Mouse (Mus musculus): ENCODE data around the gene Rplp0.
A peak's percentile ranks its signal among the peaks of the same experiment; 100 is the strongest.
"Not testable (repeated sequence)": the region's sequence is repeated elsewhere in the genome, so short reads cannot be mapped to it uniquely, and the experiment has no call there.

Rplp0 gene

DNA sequence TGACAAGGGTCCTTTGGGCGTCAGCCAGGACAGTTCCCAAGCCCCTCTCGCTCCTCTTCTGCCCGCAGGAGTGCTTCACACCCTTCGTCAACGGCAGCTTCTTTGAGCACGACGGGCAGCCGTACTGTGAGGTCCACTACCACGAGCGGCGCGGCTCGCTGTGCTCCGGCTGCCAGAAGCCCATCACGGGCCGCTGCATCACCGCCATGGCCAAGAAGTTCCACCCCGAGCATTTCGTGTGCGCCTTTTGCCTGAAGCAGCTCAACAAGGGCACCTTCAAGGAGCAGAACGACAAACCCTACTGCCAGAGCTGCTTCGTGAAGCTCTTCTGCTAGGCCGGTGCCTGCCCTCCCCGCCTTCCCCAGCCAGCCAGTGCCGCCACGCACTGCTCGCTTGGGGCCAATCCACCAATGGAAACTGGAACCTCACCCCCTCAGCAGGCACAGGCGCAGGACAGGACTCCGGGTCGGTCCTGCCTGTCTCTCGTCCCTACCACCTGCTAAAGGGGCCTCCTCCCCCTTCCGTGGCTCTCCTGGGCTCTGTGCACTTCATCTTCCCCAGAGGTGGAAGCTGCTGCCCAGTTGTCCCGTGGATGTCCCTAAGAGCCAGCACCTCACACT, 5.4 kb upstream of the Rplp0 start:
- no peak for DNase-seq

DNA sequence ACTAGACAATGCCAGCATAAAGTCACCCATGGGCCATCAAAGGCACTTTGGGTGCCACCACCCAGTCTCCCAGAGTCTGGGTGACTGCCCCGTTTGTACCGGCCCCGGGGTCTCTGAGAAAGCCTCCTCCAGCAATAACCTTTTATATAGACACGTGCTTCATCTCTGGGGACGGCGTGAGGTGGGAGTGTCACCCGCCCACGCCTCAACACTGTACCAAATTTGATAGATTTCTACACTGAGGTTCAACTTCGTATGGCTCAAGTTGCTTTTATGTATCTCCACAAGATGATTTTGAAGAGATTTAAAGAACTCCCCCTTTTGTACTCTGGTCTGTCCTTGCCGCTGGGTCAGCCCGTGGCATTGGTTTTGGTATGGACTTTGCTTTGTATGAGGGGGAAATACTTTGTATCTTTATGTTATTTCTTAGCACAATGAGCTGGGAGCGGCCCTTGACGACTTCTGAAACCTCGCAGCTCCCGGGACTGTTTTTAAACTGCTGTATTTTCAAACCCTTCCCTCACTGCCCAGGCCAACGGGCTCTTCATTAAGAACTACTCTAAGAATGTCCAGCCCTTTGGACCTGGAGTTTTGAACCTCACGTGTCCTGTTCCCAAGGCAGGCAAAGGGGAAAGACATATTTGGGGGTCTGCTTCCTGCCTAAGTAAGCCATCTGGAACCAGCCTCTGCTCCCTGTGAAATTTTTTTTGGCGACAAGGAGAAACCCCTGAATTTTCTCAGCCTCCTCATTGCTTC, 4.6 kb upstream of the Rplp0 start:
- DNase-seq: no peak

DNA sequence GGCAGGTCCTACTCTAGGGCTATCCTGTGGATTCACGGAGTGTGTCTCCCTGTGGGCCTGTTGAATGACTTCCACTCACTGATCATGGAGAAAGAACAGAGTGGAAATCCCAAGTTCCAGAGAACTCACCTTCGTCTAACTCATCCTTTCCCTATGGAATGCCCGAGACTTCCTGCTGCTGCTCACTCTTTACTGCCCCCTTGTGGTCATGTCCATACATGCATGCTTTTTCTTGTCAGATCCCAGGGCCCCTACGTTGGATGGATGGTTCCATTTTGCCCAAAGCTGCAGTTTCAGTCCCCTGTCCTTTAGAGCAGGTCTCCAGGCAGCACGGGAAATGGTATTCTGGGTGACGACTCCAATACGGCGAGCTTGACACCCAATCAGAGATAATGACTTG, 3.0 kb upstream of the Rplp0 start:
- peak; percentile 45 to 56 for DNase-seq

DNA sequence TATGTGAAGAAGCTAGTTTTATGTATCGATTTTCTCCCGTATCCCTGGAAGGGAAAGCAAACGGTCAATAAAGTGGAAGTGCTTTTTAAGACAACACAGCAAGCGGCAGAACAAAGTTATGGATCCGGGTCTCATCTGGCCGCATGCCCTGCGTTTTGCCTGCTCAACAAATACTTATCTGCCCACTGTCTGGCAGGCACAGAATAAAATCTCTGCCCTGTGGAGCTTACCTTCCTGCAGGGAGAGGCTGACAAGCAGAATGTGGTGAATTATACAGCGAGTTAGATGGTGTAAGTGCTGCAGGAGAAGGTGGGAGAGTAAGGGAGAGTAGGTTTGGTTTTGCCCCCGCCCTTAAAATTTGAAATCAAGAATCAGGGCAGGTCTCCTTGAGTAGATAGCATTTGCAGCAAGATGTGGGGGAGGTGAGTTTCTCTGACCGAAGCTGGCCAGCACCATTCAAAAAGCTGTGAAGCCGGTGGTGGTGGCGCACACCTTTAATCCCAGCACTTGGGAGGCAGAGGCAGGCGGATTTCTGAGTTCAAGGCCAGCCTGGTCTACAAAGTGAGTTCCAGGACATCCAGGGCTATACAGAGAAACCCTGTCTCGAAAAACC, 979 bp upstream of the Rplp0 start:
- no peak for DNase-seq

DNA sequence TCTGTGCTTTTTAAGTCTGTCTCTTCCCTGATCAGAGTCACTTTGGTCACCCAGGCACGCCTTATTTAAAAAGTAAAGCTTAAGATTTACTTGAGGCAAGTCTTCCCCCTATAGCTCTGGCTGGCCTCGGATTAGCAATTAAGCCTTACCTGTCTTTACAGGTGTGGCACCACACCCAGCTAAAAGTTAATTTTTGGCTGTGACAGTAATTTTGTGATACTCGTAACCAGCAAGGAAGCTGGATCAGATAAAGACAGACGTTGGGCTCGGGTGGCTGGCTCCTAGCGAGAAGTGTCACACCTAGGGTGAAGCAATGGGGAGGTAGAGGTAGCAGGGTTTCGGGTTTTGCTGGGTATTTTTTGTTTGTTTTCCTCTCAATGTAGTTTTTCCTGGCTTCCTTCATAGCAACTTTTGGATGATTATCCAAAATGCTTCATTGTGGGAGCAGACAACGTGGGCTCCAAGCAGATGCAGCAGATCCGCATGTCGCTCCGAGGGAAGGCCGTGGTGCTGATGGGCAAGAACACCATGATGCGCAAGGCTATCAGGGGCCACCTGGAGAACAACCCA, 1.2 kb downstream of the Rplp0 start:
- DNase-seq: no peak

DNA sequence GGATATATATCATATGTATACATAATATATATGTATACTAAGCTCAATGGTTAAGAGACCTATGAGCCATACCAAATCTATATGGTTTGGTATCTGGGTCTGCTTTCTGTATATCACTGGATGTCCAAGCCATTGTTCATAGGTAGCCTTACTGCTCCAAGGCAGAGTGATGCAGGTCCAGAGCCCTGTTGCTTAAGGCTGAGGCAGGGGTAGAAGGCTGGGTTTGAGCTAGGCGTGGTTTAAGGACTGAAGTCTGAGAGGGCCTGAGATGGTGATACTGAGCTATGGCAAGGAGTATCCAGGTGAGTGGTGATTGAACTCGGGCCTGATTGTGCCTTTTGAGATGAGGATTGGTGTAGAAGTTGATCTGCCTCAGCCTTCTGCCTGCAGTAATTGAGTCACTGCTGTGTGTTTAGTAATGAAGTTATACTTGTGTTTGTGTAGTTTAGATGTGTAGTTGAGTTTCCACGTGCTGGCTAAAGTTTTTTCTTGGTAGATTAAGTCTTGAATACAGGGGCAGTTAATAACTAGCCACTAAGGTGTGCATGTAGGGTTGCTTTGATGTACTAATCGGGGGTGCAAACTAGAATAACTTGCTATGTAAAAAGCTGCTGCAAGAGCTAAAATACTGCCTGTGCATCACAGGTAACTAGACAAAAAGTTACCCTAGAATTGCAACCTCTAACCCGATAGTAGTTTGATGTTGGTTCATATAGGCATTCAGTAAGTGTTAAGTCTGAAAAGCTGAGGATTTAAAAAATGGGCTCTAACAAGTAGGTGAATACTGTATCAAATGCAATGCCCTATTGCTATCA, 4.7 kb downstream of the Rplp0 start:
- DNase-seq: no peak

DNA sequence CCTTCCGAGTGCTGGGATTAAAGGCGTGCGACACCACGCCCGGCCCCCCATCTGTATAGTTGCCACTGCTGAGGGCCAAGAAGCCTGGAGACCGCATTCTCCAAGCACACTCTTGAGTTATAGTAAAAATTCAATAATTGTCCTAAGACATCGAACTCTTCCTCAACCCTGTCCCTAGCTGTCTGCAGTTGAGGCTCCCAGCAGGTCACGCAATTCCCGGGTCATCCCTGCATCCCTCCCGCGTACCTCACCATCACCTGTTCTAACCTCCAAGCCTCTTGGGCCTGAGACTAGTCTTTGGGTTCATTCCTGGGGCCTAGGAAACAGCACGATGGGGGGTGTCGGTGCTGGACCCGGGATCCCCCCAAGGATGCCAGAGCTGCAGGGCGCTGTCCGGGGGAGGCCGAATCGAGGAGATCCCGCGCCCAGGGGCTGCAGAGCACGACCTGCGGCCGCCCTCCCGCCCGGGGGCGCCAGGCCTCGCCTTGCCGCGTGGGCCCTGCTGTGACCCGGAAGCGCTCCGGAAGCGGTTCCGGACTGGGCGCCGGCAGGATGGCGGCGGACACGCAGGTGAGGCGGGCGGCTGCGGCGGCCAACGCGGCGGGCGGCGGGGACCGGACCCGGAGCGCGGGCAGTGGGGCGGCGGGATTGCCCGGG, 5.6 kb downstream of the Rplp0 start, which contains the start of gene Gcn1l1:
Gcn1l1 (plus strand) TSS at position 518 of the 657 bp plus-strand sequence.
- DNase-seq: peak; percentile 76 to 81

DNA sequence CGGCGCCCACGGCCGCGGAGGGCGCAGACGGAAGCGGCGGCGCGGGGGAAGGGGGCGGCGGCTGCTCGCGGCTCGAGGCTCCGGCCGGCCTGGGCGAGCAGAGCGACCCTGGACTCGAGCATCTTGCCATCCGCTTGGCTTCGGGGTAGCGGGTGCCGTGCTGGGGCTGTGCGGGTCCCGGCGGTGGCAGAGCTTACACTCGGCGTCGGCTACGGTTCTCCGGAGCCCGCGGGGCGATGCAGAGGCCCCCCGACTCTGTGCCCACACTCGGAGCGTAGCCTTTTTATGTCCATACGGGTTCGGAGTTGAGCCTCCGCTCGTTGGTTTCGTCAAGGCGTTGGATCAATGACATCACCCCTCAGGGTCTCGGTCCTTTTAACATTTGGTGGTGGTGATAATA, 6.1 kb downstream of the Rplp0 start:
- DNase-seq: no peak

DNA sequence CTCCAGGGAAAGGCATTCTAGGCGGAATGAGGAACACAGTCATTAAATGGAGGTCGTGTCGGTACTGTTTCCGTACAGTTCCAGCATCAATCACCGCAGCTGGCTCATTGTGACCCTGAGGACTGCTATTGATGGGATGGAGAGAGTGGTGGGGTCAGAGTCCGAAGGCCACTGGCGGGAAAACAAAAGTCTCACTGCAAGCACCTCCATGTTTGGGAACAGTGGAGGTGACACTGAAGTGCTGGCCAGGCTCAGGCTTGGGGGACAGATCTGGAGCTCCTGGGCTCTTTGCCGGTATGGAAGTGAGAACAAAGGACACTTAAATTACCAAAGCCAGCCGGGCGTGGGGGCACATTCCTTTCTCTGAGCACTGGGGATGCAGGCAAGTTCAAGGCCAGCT, 9.4 kb downstream of the Rplp0 start:
- no peak for DNase-seq

DNA sequence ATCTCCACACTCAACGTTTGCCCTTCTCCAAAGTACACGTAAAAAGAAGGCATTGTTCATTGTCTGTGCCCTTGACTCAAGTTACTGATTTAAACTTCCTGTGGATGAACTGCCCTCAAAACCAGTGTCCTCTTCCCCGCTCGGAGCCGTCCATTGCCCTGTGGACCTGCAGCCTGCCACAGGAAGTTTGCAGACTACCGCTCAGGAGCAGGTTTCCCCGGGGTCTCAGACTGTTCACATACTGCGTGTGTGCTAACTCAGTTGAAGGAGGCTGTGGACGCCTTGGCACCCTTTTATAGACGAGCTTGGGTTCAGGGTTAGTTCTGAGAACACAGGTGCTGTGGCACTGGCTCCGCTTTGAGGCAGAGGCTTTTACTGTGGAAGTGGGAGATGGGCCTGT, 10.0 kb downstream of the Rplp0 start:
- no peak for DNase-seq

DNA sequence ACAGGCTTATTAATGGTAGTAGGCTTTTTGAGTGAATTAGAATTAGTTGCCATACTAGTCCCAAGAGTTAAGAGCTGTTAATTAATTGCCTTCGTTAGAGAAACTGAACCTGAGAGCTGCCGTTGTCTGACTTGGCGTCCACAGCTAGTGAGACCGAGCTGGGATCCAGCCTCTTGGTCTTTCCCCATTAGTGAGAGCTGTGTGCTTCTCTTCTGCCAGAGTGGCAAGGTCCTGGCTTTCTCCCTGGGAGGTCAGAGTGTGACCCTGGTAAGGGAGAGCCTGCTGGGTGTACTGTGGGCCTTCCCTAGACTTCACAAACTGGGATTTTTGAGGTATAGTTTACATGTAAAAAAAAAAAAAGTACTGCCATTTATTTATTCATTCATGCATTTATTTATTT, 10.5 kb downstream of the Rplp0 start:
- DNase-seq: no peak

DNA sequence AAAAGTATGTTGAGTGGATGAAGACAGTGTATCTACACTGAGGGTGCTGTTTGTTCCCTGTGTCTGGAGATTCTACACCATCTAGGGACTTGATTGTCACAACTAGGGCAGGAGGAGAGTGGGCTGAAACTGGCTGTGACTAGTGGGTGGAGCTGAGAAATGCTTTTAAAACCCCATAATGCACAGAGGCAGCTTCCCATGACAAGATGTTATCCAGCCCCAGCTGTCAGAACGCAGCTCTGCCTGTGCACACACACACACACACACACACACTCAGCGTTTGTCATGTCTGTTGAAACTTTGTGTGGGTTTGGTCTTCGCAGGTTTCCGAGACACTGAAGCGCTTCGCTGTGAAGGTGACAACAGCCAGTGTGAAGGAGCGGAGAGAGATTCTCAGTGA, 11.8 kb downstream of the Rplp0 start:
- DNase-seq: no peak

DNA sequence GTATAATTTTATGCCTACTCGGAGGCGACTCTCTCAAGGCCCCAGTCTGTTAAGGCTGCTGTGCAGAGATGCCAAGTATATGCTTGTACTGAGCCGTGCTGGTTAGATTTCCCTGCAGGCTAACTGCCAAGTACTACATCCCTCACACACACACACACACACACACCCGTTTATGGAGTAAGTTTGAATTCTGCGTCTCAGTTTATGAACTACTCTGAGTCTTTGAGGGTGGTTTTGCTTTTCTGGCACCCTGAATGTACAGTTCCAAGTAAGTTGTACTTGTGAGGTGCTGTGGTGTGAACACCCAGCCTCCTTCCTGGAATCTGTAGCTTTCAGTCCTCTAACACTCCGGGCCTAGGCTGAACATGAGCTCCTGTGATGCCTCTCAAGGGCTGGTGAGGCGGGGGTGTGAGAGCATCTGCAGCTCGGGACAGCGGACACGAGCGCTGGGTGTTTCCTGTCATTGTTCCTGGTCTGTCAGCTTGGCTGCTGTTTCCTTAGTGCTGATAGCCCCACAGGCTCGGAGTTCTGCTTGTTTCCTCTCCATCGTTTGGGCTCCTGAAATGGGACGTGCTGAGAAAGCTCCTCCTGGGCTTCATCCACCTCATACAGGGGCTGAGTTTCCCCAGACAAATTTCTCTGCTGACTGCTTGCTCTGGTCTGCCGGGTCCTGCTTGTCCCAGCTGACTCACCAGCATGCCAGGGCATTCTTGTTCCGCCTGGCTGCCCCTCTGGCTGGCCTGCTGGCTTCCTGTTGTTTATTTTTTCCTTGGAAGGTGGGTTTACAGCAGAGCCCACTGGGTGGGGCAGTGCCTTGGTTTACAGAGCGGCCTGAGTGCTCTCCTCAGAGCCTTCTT, 13.6 kb downstream of the Rplp0 start:
- no peak for DNase-seq

DNA sequence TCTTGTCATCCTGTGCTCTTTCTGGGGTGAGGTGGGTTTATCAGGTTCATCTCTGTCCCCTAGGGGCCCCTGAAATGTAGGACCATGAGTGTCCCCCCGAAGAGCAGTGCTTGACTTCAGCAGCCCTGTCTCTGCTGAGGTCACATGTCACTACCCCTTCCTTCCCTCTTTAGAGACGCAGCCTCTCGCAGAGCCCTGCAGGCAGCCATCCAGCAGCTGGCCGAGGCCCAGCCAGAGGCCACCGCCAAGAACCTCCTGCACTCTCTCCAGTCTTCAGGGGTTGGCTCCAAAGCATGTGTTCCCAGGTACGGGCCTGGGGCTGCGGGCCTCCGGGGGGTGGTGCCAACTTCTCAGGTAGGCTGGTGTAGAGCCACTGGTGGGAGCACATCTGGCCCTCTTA, 15.7 kb downstream of the Rplp0 start:
- DNase-seq: no peak

DNA sequence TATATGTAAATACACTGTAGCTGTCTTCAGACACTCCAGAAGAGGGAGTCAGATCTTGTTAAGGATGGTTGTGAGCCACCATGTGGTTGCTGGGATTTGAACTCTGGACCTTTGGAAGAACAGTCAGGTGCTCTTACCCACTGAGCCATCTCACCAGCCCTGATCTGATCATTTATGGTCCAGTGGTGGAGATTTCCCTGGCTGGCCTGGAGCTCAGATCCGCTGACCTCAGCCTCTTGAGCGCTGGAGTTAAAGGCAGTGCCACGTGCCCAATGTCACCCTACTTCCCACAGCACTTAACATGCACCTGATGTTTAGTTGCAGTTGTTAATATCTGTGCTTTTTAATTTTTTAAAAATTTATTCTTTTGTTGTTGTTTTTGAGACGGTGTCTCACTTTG, 18.4 kb downstream of the Rplp0 start:
- DNase-seq: not testable (repeated sequence)

DNA sequence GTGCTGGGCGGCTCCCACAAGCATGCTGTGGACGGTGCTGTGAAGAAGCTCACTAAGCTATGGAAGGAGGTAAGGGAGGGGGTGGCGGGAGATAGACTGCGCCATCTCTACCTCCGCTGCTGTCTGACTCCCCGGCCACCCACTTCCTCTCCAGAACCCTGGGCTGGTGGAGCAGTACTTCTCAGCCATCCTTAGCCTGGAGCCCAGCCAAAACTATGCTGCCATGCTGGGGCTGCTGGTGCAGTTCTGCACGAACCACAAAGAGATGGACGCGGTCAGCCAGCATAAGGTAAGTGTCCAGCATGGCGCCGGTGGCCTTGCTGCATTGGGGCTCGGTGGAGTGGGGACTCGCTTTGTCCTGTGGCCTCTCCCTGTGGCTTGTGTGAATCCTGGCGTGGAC, 19.7 kb downstream of the Rplp0 start:
- no peak for DNase-seq

DNA sequence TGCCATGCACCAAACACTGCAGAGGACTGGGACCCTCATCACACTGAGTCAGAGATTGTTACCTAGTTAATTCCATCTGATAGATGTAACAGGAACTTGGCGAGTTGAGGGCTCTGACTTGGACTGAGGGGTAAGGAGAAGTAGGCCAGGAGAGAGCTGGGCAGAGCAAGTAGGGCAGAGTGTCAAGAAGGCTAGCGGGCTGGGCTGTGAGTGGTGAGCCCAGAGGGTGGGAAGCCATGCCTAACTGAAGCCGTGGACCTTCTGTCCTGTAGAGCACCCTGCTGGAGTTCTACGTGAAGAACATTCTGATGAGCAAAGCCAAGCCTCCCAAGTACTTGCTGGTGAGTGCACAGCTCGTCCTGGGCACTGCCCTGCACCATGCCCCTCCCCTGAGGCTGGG, 20.1 kb downstream of the Rplp0 start:
- no peak for DNase-seq

DNA sequence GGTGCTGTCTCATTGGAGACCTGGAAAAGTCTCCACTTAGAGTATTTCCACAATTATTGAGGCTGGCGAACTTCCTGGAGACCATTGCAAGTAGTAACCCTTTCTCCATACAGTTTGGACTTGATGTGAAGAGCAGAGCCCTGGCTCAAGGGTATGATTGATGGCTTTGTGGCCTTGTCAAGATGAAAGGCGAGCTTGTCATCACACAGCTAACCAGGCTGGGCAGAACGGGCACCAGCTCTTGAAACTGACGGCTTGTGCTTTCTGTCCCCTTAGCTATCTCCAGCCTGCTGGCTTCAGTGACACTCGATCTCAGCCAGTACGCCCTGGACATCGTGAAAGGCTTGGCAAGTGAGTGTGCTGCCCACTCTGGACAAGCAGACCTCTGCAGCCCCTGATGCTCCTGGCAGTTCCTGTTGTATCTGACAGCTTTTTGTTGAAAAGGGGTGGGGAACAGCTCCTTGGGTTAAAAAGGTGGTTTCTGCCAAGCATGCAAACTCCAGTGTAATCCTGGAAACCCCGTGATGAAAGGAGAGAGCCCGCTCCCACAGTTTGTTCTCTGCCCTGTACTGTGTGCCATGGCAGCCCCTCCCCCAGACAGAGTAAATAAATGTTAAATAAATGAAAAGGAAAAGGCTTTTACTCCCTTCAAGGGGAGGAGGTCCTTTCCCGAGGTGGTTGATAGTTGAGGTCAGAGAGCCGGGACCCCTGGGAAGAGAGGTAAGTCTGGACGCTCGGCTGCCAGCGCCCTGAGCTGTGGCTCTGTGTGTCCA, 21.1 kb downstream of the Rplp0 start:
- no peak for DNase-seq

DNA sequence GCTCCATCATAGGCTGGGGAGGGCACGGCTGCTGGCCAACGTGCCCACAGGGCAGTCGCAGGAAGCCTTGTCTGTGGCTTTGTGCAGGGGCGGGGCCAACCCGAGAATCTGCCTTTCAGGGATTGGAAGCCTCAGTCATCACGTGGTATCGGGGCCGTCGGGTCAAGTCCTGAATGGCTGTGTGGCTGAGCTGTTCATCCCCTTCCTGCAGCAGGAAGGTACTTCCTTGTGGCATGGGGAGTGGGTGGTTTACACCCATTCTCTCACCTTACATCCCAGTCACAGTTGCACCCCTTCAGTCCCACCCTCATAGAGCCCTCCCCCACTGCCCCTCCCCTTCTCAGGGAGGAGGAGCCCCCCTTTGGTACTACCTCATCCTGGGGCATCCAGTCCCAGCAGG, 22.4 kb downstream of the Rplp0 start:
- no peak for DNase-seq

DNA sequence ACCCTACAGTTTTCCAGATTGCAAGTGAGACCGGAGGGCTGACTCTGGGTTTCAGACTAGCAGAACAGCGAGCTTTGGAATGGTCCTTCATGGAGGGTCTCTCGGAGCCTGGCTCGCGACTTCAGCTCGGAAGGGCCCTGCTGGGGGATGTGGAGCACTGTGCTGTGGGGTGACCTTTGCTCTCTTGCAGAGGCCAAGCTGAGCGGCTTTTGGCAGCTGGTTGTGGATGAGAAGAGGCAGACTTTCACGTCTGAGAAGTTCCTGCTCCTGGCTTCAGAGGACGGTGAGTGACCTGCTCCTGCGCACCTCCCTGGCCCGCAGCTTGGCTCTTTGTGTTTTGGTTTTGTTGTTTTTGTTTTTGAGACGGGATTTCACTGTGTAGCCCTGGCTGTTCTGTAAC, 26.3 kb downstream of the Rplp0 start:
- no peak for DNase-seq

DNA sequence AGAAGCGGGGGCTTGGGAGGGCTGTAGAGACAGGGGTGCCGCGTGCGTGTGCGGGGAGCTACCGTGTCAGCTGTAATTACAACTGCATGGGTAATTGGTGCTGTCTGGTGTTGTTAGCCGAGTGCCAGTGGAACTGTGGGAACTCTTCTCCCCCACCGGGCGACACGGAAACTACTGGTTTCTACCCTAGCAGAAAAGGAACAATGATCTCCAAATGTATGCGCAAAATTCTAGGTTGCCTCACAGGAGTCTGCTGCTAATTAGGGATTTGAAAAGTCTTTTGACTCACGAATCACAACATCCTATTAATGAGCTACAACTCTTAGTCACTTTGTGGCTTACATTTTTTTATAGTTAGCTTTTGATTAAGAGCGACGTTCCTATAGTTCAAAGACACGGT, 26.9 kb downstream of the Rplp0 start:
- no peak for DNase-seq

All from thymus, postnatal 36 days (tissue).